Mouse (Mus musculus) E14TG2a.4 (cell line): ENCODE results near the gene Psip1.

Experiments used
- CTCF ChIP-seq: conservative IDR thresholded peaks from 2 replicates; pipeline ENCODE4 v1.5.1; 2014; ENCODE audit warnings: low read length
- POU5F1 ChIP-seq: IDR thresholded peaks from 2 replicates; pipeline ENCODE4 v1.6.1; 2014; ENCODE audit warnings: low read length, borderline replicate concordance

GRCm38 (mm10) chr4:83526988-83527334 is 40.7 kb upstream of the Psip1 start:
- TF ChIP-seq CTCF = no peak
- TF ChIP-seq POU5F1 = no peak
